Mouse (Mus musculus): ENCODE data around the gene Med12l. TPM values are rescaled to one million over a fixed set of nuclear protein-coding genes. Genes with fewer than 3 reads are reported as not detected.

Med12l gene
- polyA plus RNA-seq, 1 experiment from 2014 or later, result 3.9 TPM

DNA sequence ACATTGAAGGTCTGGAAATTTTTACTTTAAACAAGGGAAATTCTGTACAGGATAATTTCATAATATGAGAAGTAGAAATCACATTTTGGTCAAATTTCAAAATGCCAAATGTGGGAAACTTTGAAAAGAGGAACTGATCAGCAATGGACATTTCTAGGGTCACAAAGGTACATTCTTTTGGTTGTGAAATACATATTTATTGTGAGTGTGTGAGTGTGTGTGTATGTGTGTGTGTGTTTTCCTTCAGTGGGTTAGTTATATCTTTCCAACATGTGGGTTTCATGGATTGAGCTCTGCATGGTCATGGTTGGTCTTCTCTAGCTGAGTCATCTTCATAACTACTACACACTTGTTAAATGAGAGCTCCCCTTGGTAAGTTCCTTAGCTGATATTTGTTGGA, 206.8 kb downstream of the Med12l start:
- Histone ChIP-seq H3K9me3 (no peaks in the 10 kb centered on the region), H3K27me3 (no peaks in the 10 kb centered on the region), H3K36me3 (no peaks in the 10 kb centered on the region), H3K27ac (no peak overlapping the region), H3K4me3 (no peak overlapping the region), H3K9ac (no peak overlapping the region), H3K4me1 (replicated peaks) (no peaks in the 10 kb centered on the region), H3K4me2 (no peak overlapping the region)
- ATAC-seq (ENCODE audit: low FRiP score), result no peak

DNA sequence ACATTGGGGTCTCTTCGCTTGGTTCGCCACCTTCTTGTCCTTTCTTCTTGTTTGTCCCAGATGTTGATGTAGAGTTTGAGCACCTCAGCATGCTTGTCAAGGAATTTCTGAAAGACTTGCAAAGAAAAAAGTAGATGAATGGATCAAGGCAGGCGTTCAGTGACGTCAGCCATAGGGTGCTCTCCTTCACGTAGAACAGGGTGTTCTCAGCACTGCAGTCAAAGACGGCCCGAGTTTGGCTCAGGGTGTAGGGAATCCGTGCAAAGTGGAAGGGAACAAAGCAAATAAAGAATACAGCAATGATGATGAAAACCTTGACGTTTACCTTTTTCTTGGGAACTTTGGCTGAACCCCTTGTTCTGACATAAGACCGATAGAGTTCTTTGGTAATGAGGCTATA, 211.6 kb downstream of the Med12l start:
- 95% methylated on average over 10 of the region's 10 CpGs for whole genome bisulfite sequencing
- H3K4me2 ChIP-seq, result no peak overlapping the region

DNA sequence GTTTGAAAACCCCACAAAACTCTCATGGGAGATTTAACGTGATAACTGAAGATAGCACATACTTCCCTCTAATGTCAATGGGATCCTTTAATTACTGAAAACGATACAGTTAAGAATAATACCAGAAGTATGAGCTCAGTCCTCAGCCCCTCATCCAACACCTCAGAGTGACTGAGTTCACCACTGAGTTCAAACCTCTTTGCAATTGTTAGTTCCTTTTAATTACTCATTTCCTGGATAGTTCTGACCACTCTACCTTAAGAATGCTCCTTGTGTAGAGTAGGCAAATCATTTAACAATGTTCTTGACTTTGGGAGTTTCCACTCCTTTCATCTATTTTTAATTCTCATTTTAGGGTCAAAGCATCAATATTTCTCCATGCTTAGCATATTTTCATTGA, 213.7 kb downstream of the Med12l start:
- Histone ChIP-seq H3K36me3 (no peaks in the 10 kb centered on the region), H3K4me3 (no peak overlapping the region), H3K9me3 (no peaks in the 10 kb centered on the region), H3K9ac (no peak overlapping the region), H3K27ac (no peak overlapping the region), H3K27me3 (no peaks in the 10 kb centered on the region), H3K4me1 (replicated peaks) (no peaks in the 10 kb centered on the region), H3K4me2 (no peak overlapping the region)
- 92% methylated on average over 2 of the region's 2 CpGs for WGBS
- no peak for ATAC-seq (ENCODE audit: low FRiP score)

More for the DNA sequence above, 211.6 kb downstream of the Med12l start:
- Histone ChIP-seq H3K27me3 (no peaks in the 10 kb centered on the region), H3K36me3 (no peaks in the 10 kb centered on the region), H3K9ac (no peak overlapping the region), H3K4me1 (replicated peaks) (no peaks in the 10 kb centered on the region), H3K27ac (no peak overlapping the region), H3K4me3 (no peak overlapping the region), H3K9me3 (no peaks in the 10 kb centered on the region)
- ATAC-seq (ENCODE audit: low FRiP score), result no peak

DNA sequence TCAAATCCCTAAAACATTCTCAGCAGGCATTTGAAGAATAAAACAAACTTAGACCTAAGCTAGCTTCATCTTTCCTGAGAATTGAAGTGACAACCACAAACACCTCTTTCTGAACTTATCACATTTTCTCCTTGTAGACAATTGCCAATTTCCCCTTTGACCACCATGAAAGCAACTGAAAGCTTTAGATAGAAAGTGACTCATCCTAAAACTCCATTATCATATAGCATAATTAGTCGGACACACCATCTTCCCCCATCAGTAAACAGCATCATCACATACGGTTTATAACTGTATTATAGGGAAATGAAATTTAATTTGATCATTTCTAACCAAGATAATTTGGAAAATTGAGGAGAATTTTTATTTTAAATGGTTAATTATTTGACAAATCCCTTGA, 216.7 kb downstream of the Med12l start:
- Histone ChIP-seq H3K27ac (no peak overlapping the region), H3K36me3 (no peaks in the 10 kb centered on the region), H3K4me1 (replicated peaks) (no peaks in the 10 kb centered on the region), H3K27me3 (no peaks in the 10 kb centered on the region), H3K9ac (no peak overlapping the region), H3K4me2 (no peak overlapping the region), H3K9me3 (no peaks in the 10 kb centered on the region), H3K4me3 (no peak overlapping the region)
- WGBS, result 91% methylated on average over 2 of the region's 2 CpGs
- ATAC-seq (ENCODE audit: low FRiP score), result no peak

DNA sequence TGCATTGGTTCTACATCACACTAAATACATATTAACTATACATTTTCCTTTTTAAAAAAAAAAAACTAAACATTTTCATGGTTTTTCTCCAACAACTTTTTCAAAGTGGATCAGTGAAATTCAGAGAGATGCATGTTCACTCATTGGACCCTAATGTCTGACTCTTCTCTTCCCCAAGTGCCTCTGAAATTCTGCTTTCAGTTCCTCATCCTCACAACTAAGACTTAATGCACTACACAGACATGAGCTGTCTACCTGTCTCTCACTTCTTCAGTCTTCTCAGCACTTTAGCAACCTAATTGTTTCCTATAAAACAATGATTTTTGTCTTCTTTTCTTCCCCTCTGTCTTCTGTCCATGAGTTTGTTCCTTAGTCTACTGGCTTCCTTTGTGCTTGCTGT, 219.8 kb downstream of the Med12l start:
- ATAC-seq (ENCODE audit: low FRiP score), result no peak
- H3K36me3 ChIP-seq, result no peaks in the 10 kb centered on the region
- peaks cover 4% of the 10 kb centered on the region for H3K4me1 ChIP-seq (replicated peaks)
- H3K27ac ChIP-seq, result no peak overlapping the region
- no peaks in the 10 kb centered on the region for H3K9me3 ChIP-seq
- H3K27me3 ChIP-seq, result no peaks in the 10 kb centered on the region
- no peak overlapping the region for H3K9ac ChIP-seq
- no peak overlapping the region for H3K4me3 ChIP-seq
- H3K4me2 ChIP-seq, result no peak overlapping the region

DNA sequence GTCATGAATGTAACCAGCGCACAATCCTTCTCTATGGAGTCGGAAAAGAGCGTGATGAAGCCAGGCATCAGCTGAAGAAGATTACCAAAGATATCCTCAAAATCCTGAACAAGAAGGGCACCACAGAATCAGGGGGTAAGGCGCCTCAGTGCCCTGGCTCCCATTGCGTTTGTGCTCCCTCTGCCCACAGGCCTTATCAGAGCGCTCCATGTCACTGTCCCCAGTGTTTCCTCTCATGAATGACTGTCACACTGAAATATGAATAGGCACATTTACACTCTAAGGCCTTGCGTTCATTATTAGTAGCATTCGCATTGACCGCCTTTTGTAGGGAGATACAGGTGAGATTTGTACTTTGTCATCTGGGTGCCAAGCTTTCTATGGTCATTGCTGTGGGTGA, 222.1 kb downstream of the Med12l start:
- Histone ChIP-seq H3K4me3 (no peak overlapping the region), H3K27ac (no peak overlapping the region), H3K4me1 (replicated peaks) (peaks cover 4% of the 10 kb centered on the region), H3K27me3 (no peaks in the 10 kb centered on the region), H3K9me3 (no peaks in the 10 kb centered on the region), H3K36me3 (no peaks in the 10 kb centered on the region), H3K9ac (no peak overlapping the region), H3K4me2 (no peak overlapping the region)
- 98% methylated on average over 9 of the region's 9 CpGs for WGBS
- no peak for ATAC-seq (ENCODE audit: low FRiP score)

DNA sequence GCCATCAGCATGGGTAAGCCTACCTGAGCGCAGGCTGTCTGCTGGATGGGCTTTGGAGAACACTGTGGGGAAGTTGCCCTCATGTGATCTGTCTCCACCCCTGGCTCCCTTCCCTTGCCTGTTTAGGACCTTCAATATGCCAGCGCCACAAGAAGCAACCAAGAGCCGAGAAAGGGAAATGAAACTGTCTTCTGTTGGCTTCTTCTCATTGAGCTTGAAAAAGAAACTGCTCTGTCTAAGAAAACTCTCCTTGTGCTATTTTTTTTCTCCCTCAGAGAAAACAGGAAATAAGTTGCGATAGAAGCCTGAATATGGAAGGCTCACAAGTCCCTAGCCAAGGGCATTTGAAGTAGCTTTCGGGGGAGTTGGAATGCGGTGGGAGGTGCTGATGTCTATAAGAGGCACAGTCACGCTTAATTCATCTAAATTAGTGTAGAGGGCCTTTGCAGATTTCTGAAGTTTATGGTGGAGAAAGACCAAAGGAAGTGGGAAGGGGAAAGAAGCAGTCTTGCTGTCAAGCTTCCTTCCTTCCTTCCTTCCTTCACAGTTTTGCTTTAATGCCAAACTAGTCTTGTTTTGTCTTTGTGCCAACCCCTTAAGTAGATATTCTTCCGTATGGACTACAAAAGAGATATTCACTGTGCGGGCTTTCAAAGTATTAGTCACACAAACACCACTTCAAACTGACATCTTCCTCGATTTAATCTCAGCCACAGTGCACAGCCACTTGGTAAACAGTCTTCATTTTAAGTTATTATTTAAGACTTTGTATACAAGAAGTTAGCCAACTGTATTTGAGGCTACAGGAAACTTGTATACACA, 223.3 kb downstream of the Med12l start:
- Histone ChIP-seq H3K27ac (no peak overlapping the region), H3K4me3 (no peak overlapping the region), H3K27me3 (no peaks in the 10 kb centered on the region), H3K9me3 (no peaks in the 10 kb centered on the region), H3K36me3 (no peaks in the 10 kb centered on the region), H3K4me1 (replicated peaks) (peaks cover 4% of the 10 kb centered on the region), H3K9ac (no peak overlapping the region), H3K4me2 (no peak overlapping the region)
- WGBS, result 54% methylated on average over 10 of the region's 10 CpGs
- ATAC-seq (ENCODE audit: low FRiP score), result no peak

DNA sequence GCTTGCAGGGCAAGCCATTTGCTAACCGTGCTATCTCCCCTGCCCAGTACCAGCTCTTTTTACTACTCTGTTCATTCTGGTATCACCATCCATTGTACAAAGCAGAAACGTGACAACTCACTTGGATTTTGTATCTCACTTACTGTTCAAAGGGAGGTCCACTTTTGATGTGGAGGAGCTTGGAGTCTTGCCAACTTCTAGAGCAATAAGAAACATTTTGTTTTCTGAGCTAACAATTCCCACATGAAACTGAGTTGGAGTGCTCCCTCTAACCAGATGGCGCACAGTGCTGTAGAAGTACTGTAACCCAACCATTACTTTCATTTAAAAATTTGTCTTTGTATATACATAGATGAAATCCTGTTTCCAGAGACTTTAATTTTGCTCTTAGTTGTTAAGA, 225.3 kb downstream of the Med12l start:
- Histone ChIP-seq H3K27ac (no peak overlapping the region), H3K4me2 (no peak overlapping the region), H3K9ac (no peak overlapping the region), H3K4me1 (replicated peaks) (peaks cover 4% of the 10 kb centered on the region), H3K9me3 (no peaks in the 10 kb centered on the region), H3K36me3 (no peaks in the 10 kb centered on the region), H3K27me3 (no peaks in the 10 kb centered on the region), H3K4me3 (no peak overlapping the region)
- WGBS, result 73% methylated on average over 3 of the region's 3 CpGs
- no peak for ATAC-seq (ENCODE audit: low FRiP score)

DNA sequence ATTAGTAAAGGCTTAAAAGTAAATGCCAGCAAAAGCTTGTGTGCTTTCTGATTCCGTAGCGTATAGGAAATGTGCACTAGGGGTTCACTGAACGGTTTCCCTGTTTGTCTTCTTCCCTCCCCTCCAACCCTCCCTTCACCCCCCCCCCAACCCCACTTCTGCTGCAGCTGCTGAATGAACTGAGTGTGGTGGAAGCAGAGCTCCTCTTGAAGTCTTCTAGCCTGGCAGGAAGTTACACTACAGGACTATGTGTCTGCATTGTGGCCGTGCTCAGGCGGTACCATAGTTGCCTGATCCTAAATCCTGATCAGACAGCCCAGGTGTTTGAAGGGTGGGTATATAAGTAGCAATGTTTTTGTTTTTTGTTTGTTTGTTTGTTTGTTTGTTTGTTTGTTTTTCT, 229.3 kb downstream of the Med12l start:
- no peak overlapping the region for H3K9ac ChIP-seq
- no peaks in the 10 kb centered on the region for H3K4me1 ChIP-seq (replicated peaks)
- H3K27me3 ChIP-seq, result no peaks in the 10 kb centered on the region
- no peak for ATAC-seq (ENCODE audit: low FRiP score)
- no peaks in the 10 kb centered on the region for H3K9me3 ChIP-seq
- 69% methylated on average over 5 of the region's 5 CpGs for WGBS
- no peak overlapping the region for H3K27ac ChIP-seq
- H3K4me3 ChIP-seq, result no peak overlapping the region
- no peaks in the 10 kb centered on the region for H3K36me3 ChIP-seq
- H3K4me2 ChIP-seq, result no peak overlapping the region

DNA sequence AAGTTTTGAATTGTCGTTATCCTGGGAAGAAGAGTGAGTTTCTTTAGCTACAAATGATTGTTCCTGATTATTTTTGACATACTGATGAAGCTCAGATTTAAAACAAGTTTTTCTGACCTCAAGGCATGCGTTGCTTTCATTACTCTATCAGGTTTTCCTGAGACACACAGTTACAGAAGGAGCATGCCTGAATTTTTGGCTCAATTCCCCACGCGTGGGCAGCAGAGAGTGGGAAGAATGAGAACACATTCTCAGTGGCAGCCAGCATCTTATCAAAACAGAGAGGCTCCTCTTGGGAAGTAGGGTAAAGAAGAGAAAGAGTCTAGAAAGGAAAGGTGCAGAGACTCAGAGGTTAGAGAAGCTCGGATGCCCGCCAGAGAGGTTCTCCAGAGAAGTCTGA, 237.8 kb downstream of the Med12l start:
- ATAC-seq (ENCODE audit: low FRiP score), result no peak
- WGBS, result 85% methylated on average over 6 of the region's 6 CpGs
- H3K27ac ChIP-seq, result no peak overlapping the region
- no peaks in the 10 kb centered on the region for H3K9me3 ChIP-seq
- no peaks in the 10 kb centered on the region for H3K4me1 ChIP-seq (replicated peaks)
- no peaks in the 10 kb centered on the region for H3K36me3 ChIP-seq
- no peak overlapping the region for H3K4me3 ChIP-seq
- H3K27me3 ChIP-seq, result no peaks in the 10 kb centered on the region
- no peak overlapping the region for H3K4me2 ChIP-seq
- H3K9ac ChIP-seq, result no peak overlapping the region

DNA sequence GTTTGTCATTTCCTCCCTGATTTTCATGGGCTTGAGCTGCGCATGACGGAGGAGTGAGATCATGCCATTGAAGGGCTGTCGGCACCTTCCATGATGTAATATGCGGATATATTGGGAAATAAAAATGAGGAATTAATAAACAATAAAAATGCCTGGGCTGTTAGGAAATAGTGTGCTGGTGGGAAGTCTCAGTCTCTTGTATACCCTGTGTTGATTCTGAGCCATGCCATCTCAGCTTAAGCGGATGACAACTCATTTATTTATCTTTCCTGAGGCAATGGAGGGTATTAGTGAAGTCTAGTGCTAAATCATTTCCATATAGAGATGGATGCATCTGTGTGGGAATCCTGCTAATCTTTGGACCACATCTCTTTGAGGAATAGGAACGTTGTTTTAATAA, 242.4 kb downstream of the Med12l start:
- H3K9me3 ChIP-seq, result no peaks in the 10 kb centered on the region
- H3K9ac ChIP-seq, result no peak overlapping the region
- no peak overlapping the region for H3K4me3 ChIP-seq
- ATAC-seq (ENCODE audit: low FRiP score), result no peak
- H3K4me2 ChIP-seq, result no peak overlapping the region
- H3K4me1 ChIP-seq (replicated peaks), result no peaks in the 10 kb centered on the region
- no peaks in the 10 kb centered on the region for H3K27me3 ChIP-seq
- no peak overlapping the region for H3K27ac ChIP-seq
- no peaks in the 10 kb centered on the region for H3K36me3 ChIP-seq
- 90% methylated on average over 6 of the region's 6 CpGs for WGBS

DNA sequence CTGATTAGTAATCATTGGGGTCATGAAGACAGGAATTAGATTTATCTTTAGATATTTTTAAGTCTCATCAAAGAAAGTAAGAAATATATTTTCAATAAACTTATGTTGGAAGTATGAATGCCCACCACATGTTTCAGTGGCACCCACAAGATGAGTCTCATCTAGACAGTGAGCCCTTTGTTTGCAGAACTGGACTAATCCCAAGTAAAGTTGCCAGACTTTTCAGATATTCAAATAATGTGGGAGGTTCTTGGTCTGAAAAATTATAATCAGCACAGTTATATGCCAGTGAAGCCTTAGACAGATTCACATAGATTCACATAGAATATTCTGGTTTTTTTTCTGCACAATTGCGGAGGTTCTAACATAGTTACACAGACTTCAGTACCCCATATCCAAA, 244.8 kb downstream of the Med12l start:
- H3K4me2 ChIP-seq, result no peak overlapping the region
- H3K4me1 ChIP-seq (replicated peaks), result no peaks in the 10 kb centered on the region
- H3K9me3 ChIP-seq, result no peaks in the 10 kb centered on the region
- no peak for ATAC-seq (ENCODE audit: low FRiP score)
- H3K4me3 ChIP-seq, result no peak overlapping the region
- H3K9ac ChIP-seq, result no peak overlapping the region
- H3K27me3 ChIP-seq, result no peaks in the 10 kb centered on the region
- no peak overlapping the region for H3K27ac ChIP-seq
- H3K36me3 ChIP-seq, result peaks cover 3% of the 10 kb centered on the region; the same call in 1 of the 2 replicates
- WGBS, result 91% methylated on average over 1 of the region's 1 CpGs
